Mouse (Mus musculus): Measurements from ENCODE around the gene Gm8300. TPM values are rescaled to one million over a fixed set of nuclear protein-coding genes. Genes with fewer than 3 reads are reported as not detected.

Gm8300 gene
- not detected for total RNA-seq (2023)

GRCm38 (mm10) chr12:87514016-87514415, at the start of gene Gm8300:
Gm8300 (plus strand) TSS chr12:87514316.

GRCm38 (mm10) chr12:87471964-87472786, 41.9 kb upstream of the Gm8300 start, which contains the start of gene Snw1:
Snw1 (minus strand) TSS chr12:87472274.

GRCm38 (mm10) chr12:87494421-87494820, 19.7 kb upstream of the Gm8300 start, which contains the start of gene Gm5788:
Gm5788 (plus strand) TSS chr12:87494721.

Other genes with a start within 250 kb of the Gm8300 start
- 10 to 100 TPM; 24.7 to 25.7 TPM for gene Vipas39, start 248.1 kb upstream of the Gm8300 start, total RNA-seq (2023)
- 10 to 100 TPM; 82.8 to 93.1 TPM for gene Ahsa1, start 247.8 kb upstream of the Gm8300 start, total RNA-seq (2023)
- not detected for gene Ism2, start 214.6 kb upstream of the Gm8300 start, total RNA-seq (2023)
- gene Sptlc2, start 126.0 kb upstream of the Gm8300 start, total RNA-seq (2023): 100 to 1,000 TPM; 131 to 147 TPM
- gene Slirp, start 70.4 kb upstream of the Gm8300 start, total RNA-seq (2023): 10 to 100 TPM; 41.1 to 49.8 TPM
- gene Alkbh1, start 70.3 kb upstream of the Gm8300 start, total RNA-seq (2023): 10 to 100 TPM; 32.7 to 32.8 TPM
- 10 to 100 TPM; 66.5 to 74.1 TPM for gene Snw1, start 42.0 kb upstream of the Gm8300 start, total RNA-seq (2023)
- not detected for gene Gm5788, start 19.6 kb upstream of the Gm8300 start, total RNA-seq (2023)
- gene Oog1, start 88.4 kb downstream of the Gm8300 start, total RNA-seq (2023): not detected
- not detected for gene Gm4027, start 104.6 kb downstream of the Gm8300 start, total RNA-seq (2023)
- not detected for gene Gm16381, start 130.3 kb downstream of the Gm8300 start, total RNA-seq (2023)